8 mouse cellular contexts compared by ENCODE assay signal in genomic region chr1:153486767-153487499, GRCm38 (mm10). TPM values are rescaled to one million over a fixed set of nuclear protein-coding genes. Genes with fewer than 3 reads are reported as not detected.
DNase-seq lines count a peak whose midpoint lies in the region; ATAC-seq and TF ChIP-seq lines count a peak whose summit lies in the region.

No protein-coding gene starts in this region.

- H3K27ac ChIP-seq in CH12.LX (ENCODE audit: insufficient read depth, low read depth) = peak overlapping the region; percentile 72
- peak overlapping the region; percentile 82 for H3K27ac ChIP-seq in heart, postnatal 0 days (ENCODE audit: low read depth)

- no peak for TF ChIP-seq RAD21 in CH12.LX (IDR thresholded peaks at IDR 0.05; ENCODE audit: low read depth, low read length)

- WGBS in heart, postnatal 0 days = under 1% methylated on average over 62 of the region's 64 CpGs

- peak overlapping the region; percentile 51 to 99 (median 98) for H3K4me3 ChIP-seq in CH12.LX (replicated peaks in 1 of 3; ENCODE audit: low read depth in 2 of 3, low read length in 2 of 3, poor library complexity in 1 of 3)
- H3K4me3 ChIP-seq in heart, postnatal 0 days (ENCODE audit: low read depth, low read length) = peak overlapping the region; percentile 91

- H3K4me1 ChIP-seq in CH12.LX (ENCODE audit: control insufficient read depth in 1 of 2, insufficient read depth in 2 of 2) = peaks cover 5 to 55% of the 10 kb centered on the region in 2 experiments
- H3K4me1 ChIP-seq in heart, postnatal 0 days (ENCODE audit: control insufficient read depth, insufficient read depth) = peaks cover 21% of the 10 kb centered on the region

- in situ Hi-C loops in CH12.LX (cut with MboI; ENCODE audit: low pct_ligation_motif_present, low pct_unique_long_range_greater_than_20kb, low sequenced_read_pairs) = no loop called here

- peak overlapping the region; percentile 96 for H3K9ac ChIP-seq in CH12.LX (ENCODE audit: insufficient read depth, low read depth)
- H3K9ac ChIP-seq in heart, postnatal 0 days (replicated peaks; ENCODE audit: low read depth, low read length) = peak overlapping the region; percentile 87

- peak; percentile 76 for ATAC-seq in erythroblast, adult 5-6 weeks (replicated peaks; ENCODE audit: low FRiP score, poor library complexity, severe bottlenecking)
- ATAC-seq in heart, postnatal 0 days (ENCODE audit: insufficient read depth, low read depth) = peak; percentile 71

- dilution Hi-C loops in CH12.LX (cut with MboI; ENCODE audit: extremely low pct_ligation_motif_present, extremely low pct_unique_long_range_greater_than_20kb, low sequenced_read_pairs) = no loop called here

- TF ChIP-seq POLR2A in CH12.LX (IDR thresholded peaks at IDR 0.05; ENCODE audit: low read depth, low read length) = no peak

- H3K79me2 ChIP-seq in CH12.LX (replicated peaks; ENCODE audit: control insufficient read depth, extremely low read depth, insufficient read depth, poor library complexity, severe bottlenecking) = peaks cover 58% of the 10 kb centered on the region

- no peak for TF ChIP-seq CTCF in CH12.LX (conservative IDR thresholded peaks at IDR 0.05 in 1 of 2, IDR thresholded peaks at IDR 0.05 in 1 of 2; ENCODE audit: low read depth in 2 of 2, low read length in 2 of 2)
- TF ChIP-seq CTCF in heart, postnatal 0 days (IDR thresholded peaks at IDR 0.05; ENCODE audit: low read depth) = no peak

- H3K9me3 ChIP-seq in CH12.LX (replicated peaks; ENCODE audit: low read length) = no peaks in the 10 kb centered on the region
- H3K9me3 ChIP-seq in heart, postnatal 0 days (replicated peaks; ENCODE audit: control insufficient read depth, low read length) = no peaks in the 10 kb centered on the region

- peaks cover 0 to 22% of the 10 kb centered on the region in 2 experiments for H3K36me3 ChIP-seq in CH12.LX (replicated peaks in 1 of 2; ENCODE audit: control insufficient read depth in 1 of 2, insufficient read depth in 1 of 2, low read length in 1 of 2)
- peaks cover 5% of the 10 kb centered on the region; the same call in 1 of the 2 replicates for H3K36me3 ChIP-seq in heart, postnatal 0 days (replicated peaks; ENCODE audit: control insufficient read depth, insufficient read depth, low read length)

- H3K4me2 ChIP-seq in CH12.LX (ENCODE audit: insufficient read depth, low read depth, poor library complexity, severe bottlenecking) = peak overlapping the region; percentile 88
- H3K4me2 ChIP-seq in heart, postnatal 0 days (ENCODE audit: low read depth, low read length) = peak overlapping the region; percentile 75

- TF ChIP-seq EP300 in CH12.LX (IDR thresholded peaks at IDR 0.05; ENCODE audit: low read length) = no peak
- no peak for TF ChIP-seq EP300 in heart, postnatal 0 days (IDR thresholded peaks at IDR 0.05; ENCODE audit: low read depth)

- no peaks in the 10 kb centered on the region for H3K27me3 ChIP-seq in CH12.LX (replicated peaks)
- H3K27me3 ChIP-seq in heart, postnatal 0 days (ENCODE audit: control insufficient read depth, insufficient read depth, low read length) = no peaks in the 10 kb centered on the region

- peak; percentile 56 for DNase-seq in CH12.LX (ENCODE audit: extremely low read depth)
- DNase-seq in adrenal gland, adult 8-10 months = peak; percentile 59
- DNase-seq in heart, postnatal 0 days (ENCODE audit: low spot score) = peak; percentile 68
- DNase-seq in kidney, postnatal 36 days = peak; percentile 75 to 81
- DNase-seq in lung, postnatal 14 days = peak; percentile 48
- peak; percentile 47 for DNase-seq in ovary, postnatal 36 days (ENCODE audit: low spot score)
- peak; percentile 92 for DNase-seq in thymus, postnatal 4 days

TF ChIP-seq in CH12.LX, 34 proteins besides CTCF, POLR2A, EP300 and RAD21:
- TF ChIP-seq BHLHE40 (IDR thresholded peaks at IDR 0.05; ENCODE audit: low read depth, low read length) (peak; percentile 60), MXI1 (IDR thresholded peaks at IDR 0.05; ENCODE audit: low read depth, low read length) (peak; percentile 71), USF1 (IDR thresholded peaks at IDR 0.05; ENCODE audit: low read depth, low read length) (peak; percentile 79), ZC3H11A (IDR thresholded peaks at IDR 0.05; ENCODE audit: low read depth, low read length) (no peak), NRF1 (IDR thresholded peaks at IDR 0.05; ENCODE audit: low read depth, low read length) (no peak), MAX (IDR thresholded peaks at IDR 0.05; ENCODE audit: low read length) (peak; percentile 71), USF2 (conservative IDR thresholded peaks at IDR 0.05; ENCODE audit: low read depth, low read length) (peak; percentile 72)

RNA-seq across cellular contexts. Expression of gene Dhx9, which starts 0.5 kb away (rescaled TPM):
- total RNA-seq in CH12.LX (2012; rRNA removed) (55.4 and 82.4 TPM in 2 replicates), CH12.LX (2014; rRNA removed) (81.8 and 98.8 TPM in 2 replicates)
- 233 and 244 TPM in 2 replicates for polyA plus RNA-seq in CH12.LX (2012; ENCODE audit: insufficient read length, low read depth)
- total RNA-seq in adrenal gland, adult 8-10 months (2022) = 100 to 1,000 TPM in 2 of 4 experiments, 10 to 100 TPM in 2; 95.2 to 124 (median 108) TPM
- total RNA-seq in erythroblast, adult 5-6 weeks (2015; ENCODE audit: low replicate concordance) = 64.4 and 92.8 TPM in 2 replicates
- total RNA-seq in erythroblast, adult 5-6 weeks (2017; ENCODE audit: low replicate concordance) = 73.6 and 93.5 TPM in 2 replicates
- total RNA-seq in heart, postnatal 0 days (2014; rRNA removed; ENCODE audit: low replicate concordance) = 28.3 and 45.8 TPM in 2 replicates
- polyA plus RNA-seq in heart, postnatal 0 days (2015; fragmentation: Nextera tagmentation; extraction: Ambion mirVana) = 11.9 and 12.7 TPM in 2 replicates

Comparison
In these comparisons a context has a peak if more than half of its experiments do, and no peak if none do; other contexts are left out.
1. Peak in every context shown above with its lines: DNase-seq, ATAC-seq, H3K4me3 ChIP-seq and H3K27ac ChIP-seq.